Mouse (Mus musculus) effector memory CD4-positive, alpha-beta T cell, adult 5 months (primary cell): ENCODE results near the gene Prpf40a. TPM values are rescaled to one million over a fixed set of nuclear protein-coding genes. Genes with fewer than 3 reads are reported as not detected.

Source experiments
- polyA plus RNA-seq: library from polyadenylated mRNA; unstranded; fragments of 100-300 nt; shearing (Covaris generic); gene quantifications from one replicate; pipeline ENCODE4 v1.2.1, GENCODE M21; 2017

Gene Prpf40a
- 120 TPM for polyA plus RNA-seq

DNA sequence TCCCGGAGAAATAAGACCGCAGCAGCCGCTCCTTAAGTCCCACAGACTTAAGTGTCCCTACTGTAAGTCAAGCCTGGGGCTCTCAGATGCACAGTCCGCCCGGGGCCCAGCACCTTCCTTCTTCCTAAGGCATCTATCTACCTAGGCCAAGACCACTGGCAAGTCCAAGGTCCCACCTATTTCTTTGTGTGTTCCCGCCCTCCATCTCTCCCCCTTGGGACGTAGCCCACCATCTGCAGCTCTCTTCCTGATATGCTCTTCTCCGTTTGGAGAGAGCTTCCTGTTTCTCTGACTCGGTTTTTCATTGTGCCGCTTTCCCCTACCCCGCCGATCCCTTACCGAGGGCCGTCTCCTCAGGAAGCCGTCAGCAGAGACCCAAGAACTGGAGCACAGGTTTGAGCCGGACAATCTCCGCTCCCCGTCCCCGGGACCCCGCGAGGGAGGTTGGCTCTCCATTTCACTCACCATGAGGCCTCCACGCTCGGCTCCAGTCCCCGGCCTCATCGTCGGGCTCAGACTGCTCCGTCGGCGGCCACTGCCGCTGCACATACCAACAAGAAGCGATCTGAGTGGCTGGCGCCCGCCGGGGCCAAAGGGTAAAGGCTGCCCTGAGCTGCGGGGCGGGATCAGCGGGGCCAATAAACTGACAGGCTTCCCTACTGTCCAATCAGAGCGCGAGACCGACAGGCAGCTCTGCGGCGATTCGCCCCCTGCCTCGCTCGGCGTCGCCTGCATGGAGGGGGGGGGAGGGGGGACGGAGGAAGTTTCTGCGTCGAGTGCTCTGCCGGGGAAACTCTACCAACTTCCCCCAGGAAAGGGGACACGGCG lies at the start of gene Prpf40a:
TSS of gene Prpf40a (minus strand) at position 601 of the 828 bp plus-strand sequence.

GRCm38 (mm10) chr2:53191523-53192220 lies 588 bp upstream of the Prpf40a start, which contains the start of gene Arl6ip6:
Gene Arl6ip6, plus strand, starts transcription at chr2:53191726.

Other genes starting within 250 kb of the Prpf40a start
- 22.9 TPM for gene Arl6ip6, start 442 bp upstream of the Prpf40a start, polyA plus RNA-seq